Mouse (Mus musculus): Measurements from ENCODE around the gene AL731706.1. TPM values are rescaled to one million over a fixed set of nuclear protein-coding genes. Genes with fewer than 3 reads are reported as not detected.
A peak's percentile ranks its signal among the peaks of the same experiment; 100 is the strongest.

The AL731706.1 gene
- 29.5 and 30.8 TPM in 2 replicates for polyA plus RNA-seq (2014; fragmentation: Nextera tagmentation; extraction: Ambion mirVana)

GRCm38 (mm10) chr2:136891068-136891950, at the start of gene AL731706.1, which contains the start of the genes Slx4ip and Mkks:
Gene AL731706.1, minus strand, starts transcription at chr2:136891389.
Gene Slx4ip, plus strand, starts transcription at chr2:136891218.
Gene Mkks, minus strand, starts transcription at chr2:136891389.
- H3K9ac ChIP-seq: peak within 1 kb of the TSS; percentile 71
- no peaks in the 10 kb centered on the region for H3K27me3 ChIP-seq (ENCODE audit: insufficient read depth, low read length)
- peak within 1 kb of the TSS; percentile 92 for H3K27ac ChIP-seq (ENCODE audit: low read depth)
- DNase-seq: peak; percentile 100
- TF ChIP-seq CTCF (IDR thresholded peaks at IDR 0.05; ENCODE audit: low read depth): peak; percentile 23
- ATAC-seq (ENCODE audit: insufficient read depth): peak; percentile 98
- no peaks in the 10 kb centered on the region for H3K9me3 ChIP-seq (ENCODE audit: low read depth, low read length)
- no peaks in the 10 kb centered on the region for H3K36me3 ChIP-seq (ENCODE audit: insufficient read depth)
- peaks cover 9% of the 10 kb centered on the region for H3K4me1 ChIP-seq (ENCODE audit: insufficient read depth)
- H3K4me2 ChIP-seq: peak within 1 kb of the TSS; percentile 63
- WGBS: under 1% methylated on average over 49 of the region's 49 CpGs
- H3K4me3 ChIP-seq (ENCODE audit: low read depth, low read length): peak within 1 kb of the TSS; percentile 75

GRCm38 (mm10) chr2:136938249-136938648, 47.1 kb upstream of the AL731706.1 start:
- H3K9me3 ChIP-seq (ENCODE audit: low read depth, low read length): no peaks in the 10 kb centered on the region
- no peaks in the 10 kb centered on the region for H3K36me3 ChIP-seq (ENCODE audit: insufficient read depth)
- DNase-seq (no peak), ATAC-seq (ENCODE audit: insufficient read depth) (no peak)
- no peaks in the 10 kb centered on the region for H3K4me1 ChIP-seq (ENCODE audit: insufficient read depth)
- H3K27ac ChIP-seq (ENCODE audit: low read depth): no peak overlapping the region
- H3K9ac ChIP-seq: no peak overlapping the region
- H3K4me3 ChIP-seq (ENCODE audit: low read depth, low read length): no peak overlapping the region
- WGBS: 89% methylated on average over 1 of the region's 1 CpGs
- no peak for TF ChIP-seq CTCF (IDR thresholded peaks at IDR 0.05; ENCODE audit: low read depth)
- H3K4me2 ChIP-seq: no peak overlapping the region
- no peaks in the 10 kb centered on the region for H3K27me3 ChIP-seq (ENCODE audit: insufficient read depth, low read length)

DNA sequence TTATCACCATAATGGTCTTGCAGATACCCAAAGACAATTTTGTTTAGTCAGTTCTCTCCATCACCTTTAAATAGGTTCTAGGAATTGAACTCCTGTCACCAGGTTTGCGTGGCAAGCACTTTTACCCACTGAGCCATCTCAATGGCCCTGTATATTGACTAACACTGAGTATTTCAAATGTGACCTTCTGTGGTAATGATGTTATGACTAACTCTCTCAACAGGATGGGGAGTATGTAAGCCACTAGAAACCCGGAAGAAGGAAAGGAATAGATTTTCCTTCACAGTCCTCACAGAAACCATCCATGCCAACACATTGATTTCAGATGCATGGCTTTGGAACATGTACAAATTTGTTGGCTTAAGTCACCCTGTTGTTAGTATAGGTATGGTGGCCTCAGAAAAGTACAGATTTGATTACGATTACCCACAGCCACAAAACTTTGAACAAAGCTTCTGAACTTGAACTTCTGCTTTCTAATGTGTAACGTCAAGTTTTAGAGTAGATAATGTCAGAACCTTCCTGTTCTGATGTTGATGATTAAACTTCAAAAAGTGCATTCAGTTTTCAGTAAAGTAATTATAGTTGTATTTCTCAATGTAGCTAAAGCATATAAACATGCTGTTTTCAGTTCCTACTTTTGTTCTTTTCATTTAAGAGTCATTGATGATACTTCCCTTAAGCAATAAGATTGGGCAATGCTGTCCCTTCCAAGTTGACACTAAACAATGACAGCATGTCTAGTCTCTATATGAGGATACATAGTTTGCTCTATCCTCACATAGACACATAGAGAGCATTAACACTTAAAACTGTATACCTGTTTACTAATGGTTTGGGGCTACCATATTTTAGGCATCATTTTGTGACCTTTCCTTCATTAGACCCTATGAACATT, 45.5 kb upstream of the AL731706.1 start:
- Histone ChIP-seq H3K9ac (no peak overlapping the region), H3K9me3 (ENCODE audit: low read depth, low read length) (no peaks in the 10 kb centered on the region), H3K36me3 (ENCODE audit: insufficient read depth) (no peaks in the 10 kb centered on the region), H3K4me3 (ENCODE audit: low read depth, low read length) (no peak overlapping the region), H3K27ac (ENCODE audit: low read depth) (no peak overlapping the region), H3K4me1 (ENCODE audit: insufficient read depth) (no peaks in the 10 kb centered on the region), H3K4me2 (no peak overlapping the region), H3K27me3 (ENCODE audit: insufficient read depth, low read length) (no peaks in the 10 kb centered on the region)
- TF ChIP-seq CTCF (IDR thresholded peaks at IDR 0.05; ENCODE audit: low read depth): no peak
- DNase-seq: no peak
- no peak for ATAC-seq (ENCODE audit: insufficient read depth)
- 88% methylated on average over 4 of the region's 4 CpGs for WGBS

DNA sequence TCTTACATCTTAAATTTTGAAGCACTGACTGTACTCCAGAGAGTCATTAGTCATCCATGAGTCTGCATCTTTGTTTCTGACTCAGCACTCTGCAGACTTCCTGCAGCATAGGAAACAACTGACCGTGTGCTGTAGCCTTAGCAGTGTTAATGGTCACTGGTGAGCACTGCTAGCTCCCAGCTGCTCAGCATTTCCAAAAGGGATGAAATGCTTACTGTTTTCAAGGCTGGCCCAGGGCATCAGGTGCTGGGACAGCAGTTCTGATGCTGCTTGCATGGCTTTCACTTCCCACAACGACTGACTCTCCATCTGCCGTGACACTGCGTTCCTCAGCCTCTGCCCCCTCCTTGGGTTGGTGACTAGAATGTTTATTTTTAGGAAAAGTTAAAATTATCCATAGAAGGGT, 29.8 kb upstream of the AL731706.1 start:
- H3K4me1 ChIP-seq (ENCODE audit: insufficient read depth): 0 out of 2 replicates have a peak, but pooled peaks cover 4% of the 10 kb centered on the region
- H3K27ac ChIP-seq (ENCODE audit: low read depth): no peak overlapping the region
- H3K36me3 ChIP-seq (ENCODE audit: insufficient read depth): no peaks in the 10 kb centered on the region
- H3K9me3 ChIP-seq (ENCODE audit: low read depth, low read length): no peaks in the 10 kb centered on the region
- WGBS: 23% methylated on average over 4 of the region's 4 CpGs
- ATAC-seq (ENCODE audit: insufficient read depth) (peak; percentile 80; the same call in 1 of the 2 replicates), DNase-seq (peak; percentile 66)
- no peak overlapping the region for H3K9ac ChIP-seq
- H3K4me3 ChIP-seq (ENCODE audit: low read depth, low read length): no peak overlapping the region
- no peak overlapping the region for H3K4me2 ChIP-seq
- H3K27me3 ChIP-seq (ENCODE audit: insufficient read depth, low read length): no peaks in the 10 kb centered on the region
- TF ChIP-seq CTCF (IDR thresholded peaks at IDR 0.05; ENCODE audit: low read depth): no peak

- Histone ChIP-seq H3K4me2 (no peak overlapping the region), H3K9ac (no peak overlapping the region), H3K36me3 (ENCODE audit: insufficient read depth) (no peaks in the 10 kb centered on the region), H3K27me3 (ENCODE audit: insufficient read depth, low read length) (no peaks in the 10 kb centered on the region), H3K9me3 (ENCODE audit: low read depth, low read length) (no peaks in the 10 kb centered on the region), H3K27ac (ENCODE audit: low read depth) (no peak overlapping the region), H3K4me3 (ENCODE audit: low read depth, low read length) (no peak overlapping the region), H3K4me1 (ENCODE audit: insufficient read depth) (0 out of 2 replicates have a peak, but pooled peaks cover 4% of the 10 kb centered on the region)
- DNase-seq (no peak), ATAC-seq (ENCODE audit: insufficient read depth) (no peak)
- TF ChIP-seq CTCF (IDR thresholded peaks at IDR 0.05; ENCODE audit: low read depth): no peak
- WGBS: 72% methylated on average over 3 of the region's 3 CpGs
These were observed 29.2 kb upstream of the AL731706.1 start for GRCm38 (mm10) chr2:136920257-136920993.

GRCm38 (mm10) chr2:136919433-136919832, 28.2 kb upstream of the AL731706.1 start:
- 100% methylated on average over 1 of the region's 1 CpGs for WGBS

More at GRCm38 (mm10) chr2:136919433-136919832, 28.2 kb upstream of the AL731706.1 start:
- H3K27me3 ChIP-seq (ENCODE audit: insufficient read depth, low read length): no peaks in the 10 kb centered on the region
- no peak for DNase-seq
- H3K4me3 ChIP-seq (ENCODE audit: low read depth, low read length): no peak overlapping the region
- TF ChIP-seq CTCF (IDR thresholded peaks at IDR 0.05; ENCODE audit: low read depth): no peak
- no peak; the same call in 1 of the 2 replicates for ATAC-seq (ENCODE audit: insufficient read depth)
- no peak overlapping the region for H3K9ac ChIP-seq
- H3K9me3 ChIP-seq (ENCODE audit: low read depth, low read length): no peaks in the 10 kb centered on the region
- no peak overlapping the region for H3K27ac ChIP-seq (ENCODE audit: low read depth)
- no peak overlapping the region for H3K4me2 ChIP-seq
- no peaks in the 10 kb centered on the region for H3K36me3 ChIP-seq (ENCODE audit: insufficient read depth)
- H3K4me1 ChIP-seq (ENCODE audit: insufficient read depth): 0 out of 2 replicates have a peak, but pooled peaks cover 4% of the 10 kb centered on the region

Measured in lung, embryonic 14.5 days (tissue).